Mouse (Mus musculus) 3134 (cell line): Measurements from ENCODE around the gene Bcar3.

Experiments used
- DNase-seq: peaks from one replicate; pipeline ENCODE4 v3.0.0-alpha.2; 2011; ENCODE audit warnings: low spot score; ENCODE audit not compliant: insufficient read length; ENCODE audit errors: extremely low read depth

Bcar3 gene

DNA sequence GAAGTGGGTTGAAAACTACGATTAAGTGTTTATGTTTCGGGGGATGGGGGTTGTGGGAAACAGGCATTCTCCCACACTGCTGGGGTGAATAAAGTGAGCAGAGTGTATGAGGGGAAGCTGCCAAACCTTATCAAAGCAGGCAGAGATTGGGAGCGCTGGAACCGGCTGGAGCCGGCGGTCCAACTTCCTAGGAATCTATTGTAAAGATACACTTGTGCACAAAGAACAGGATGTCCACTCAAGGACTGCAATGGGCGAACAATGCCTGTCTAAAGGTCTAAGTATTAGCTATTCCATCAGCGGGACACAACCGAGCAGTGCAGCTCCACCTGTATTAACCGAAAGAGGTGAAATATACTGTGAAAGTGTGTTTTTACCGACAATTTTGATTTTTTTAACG lies 2.1 kb upstream of the Bcar3 start:
- DNase-seq = no peak

- DNase-seq = no peak
Observed at GRCm38 (mm10) chr3:122292300-122293222, 1.4 kb upstream of the Bcar3 start.

DNA sequence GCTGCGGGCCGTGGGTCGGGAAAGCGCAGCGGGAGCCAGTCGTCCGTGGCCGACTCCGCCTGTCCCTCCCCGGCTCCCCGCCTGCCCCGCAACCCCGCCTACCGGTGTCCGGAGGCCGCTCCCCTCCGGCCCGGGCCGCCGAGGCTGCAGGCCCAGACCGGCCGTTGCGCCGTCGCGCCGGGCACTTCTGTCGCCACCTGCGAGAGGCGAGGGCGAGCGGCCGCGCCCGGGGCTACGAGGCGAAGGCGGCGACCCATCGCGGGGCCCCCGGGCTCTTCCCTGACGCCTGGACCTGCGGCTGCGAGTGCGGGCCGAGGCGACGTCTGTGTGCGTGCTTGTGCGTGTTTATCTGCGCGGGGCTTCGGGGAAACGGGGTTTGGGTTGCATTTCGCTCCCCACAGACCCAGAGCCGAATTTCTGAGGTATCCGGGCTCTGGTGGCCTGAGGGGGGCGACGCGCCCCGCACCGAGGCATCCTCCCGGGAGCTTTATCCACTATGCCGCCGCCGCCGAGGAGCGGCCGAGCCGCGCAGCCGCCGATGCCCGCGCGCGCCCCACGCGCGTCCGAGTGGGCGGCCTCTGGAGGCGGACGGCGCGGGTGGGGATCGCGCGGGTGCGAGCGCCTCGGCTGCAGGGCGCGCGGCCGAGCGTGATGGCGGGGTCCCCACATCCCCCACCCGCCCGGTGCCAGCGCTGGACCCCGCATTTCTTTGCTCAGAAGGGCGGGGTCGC lies 548 bp upstream of the Bcar3 start:
- DNase-seq = peak; percentile 87

DNA sequence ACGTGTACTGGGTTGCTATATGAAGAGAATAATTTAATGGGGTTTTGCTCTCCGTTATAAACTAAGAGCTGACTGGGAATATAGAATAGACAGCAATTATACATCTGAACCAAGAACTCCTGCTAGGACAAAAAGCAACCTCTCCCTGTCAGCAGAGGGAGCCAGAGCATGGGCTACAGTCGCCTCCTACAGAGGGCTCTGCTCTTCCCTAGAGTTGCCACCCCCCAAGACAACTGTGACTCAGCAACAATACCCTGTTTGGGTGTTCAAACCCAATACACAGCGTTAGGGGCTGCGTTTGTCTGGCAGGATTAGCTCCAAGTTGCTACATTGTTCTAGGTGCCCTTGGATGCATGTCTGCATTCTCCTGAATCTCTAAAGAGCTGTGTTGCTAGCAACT lies 1.6 kb downstream of the Bcar3 start:
- peak; percentile 50 for DNase-seq

DNA sequence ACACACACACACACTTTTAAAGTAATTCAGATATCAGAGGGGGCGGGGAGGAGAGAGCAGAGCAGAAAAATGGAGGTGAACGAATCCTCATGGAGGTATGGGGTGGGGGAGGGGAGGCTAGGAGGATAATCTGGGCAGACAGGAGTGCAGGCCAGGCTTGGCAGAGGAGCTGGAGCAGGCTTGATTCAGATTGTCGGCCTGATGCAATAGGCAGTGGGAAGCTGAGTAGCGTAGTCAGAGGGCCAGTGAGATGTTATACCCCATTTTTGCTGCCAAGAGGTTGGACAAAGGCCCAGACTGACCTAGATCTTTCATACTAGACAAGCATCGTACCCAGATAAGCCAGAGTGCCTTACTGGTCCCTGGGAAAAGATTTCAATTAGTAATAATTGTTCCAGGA lies 3.0 kb downstream of the Bcar3 start:
- no peak for DNase-seq

- peak; percentile 45 for DNase-seq
Observed at GRCm38 (mm10) chr3:122300983-122301919, 7.3 kb downstream of the Bcar3 start.

DNA sequence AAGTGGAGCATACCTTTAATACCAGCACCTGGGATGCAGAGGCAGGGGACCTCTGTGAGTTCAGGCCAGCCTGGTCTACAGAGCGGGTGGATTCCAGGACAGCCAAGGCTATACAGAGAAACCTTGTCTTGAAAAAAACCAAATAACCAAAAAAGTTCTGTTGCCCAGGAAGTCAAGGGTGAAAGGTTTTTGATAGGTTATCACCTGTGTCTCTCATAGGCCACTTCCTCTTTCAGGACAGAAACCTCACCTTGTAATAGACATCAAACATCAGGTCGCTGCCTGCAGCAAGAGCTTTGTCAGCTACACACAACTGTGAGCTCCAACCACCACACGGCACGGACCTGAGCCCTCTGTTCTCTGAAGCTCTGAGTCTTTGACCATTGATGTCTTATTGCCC lies 10.6 kb downstream of the Bcar3 start:
- no peak for DNase-seq

GRCm38 (mm10) chr3:122307894-122308671 lies 14.1 kb downstream of the Bcar3 start:
- no peak for DNase-seq

- DNase-seq = no peak
Observed at GRCm38 (mm10) chr3:122308981-122309380, 15.0 kb downstream of the Bcar3 start.

GRCm38 (mm10) chr3:122312078-122312477 lies 18.1 kb downstream of the Bcar3 start:
- no peak for DNase-seq

DNA sequence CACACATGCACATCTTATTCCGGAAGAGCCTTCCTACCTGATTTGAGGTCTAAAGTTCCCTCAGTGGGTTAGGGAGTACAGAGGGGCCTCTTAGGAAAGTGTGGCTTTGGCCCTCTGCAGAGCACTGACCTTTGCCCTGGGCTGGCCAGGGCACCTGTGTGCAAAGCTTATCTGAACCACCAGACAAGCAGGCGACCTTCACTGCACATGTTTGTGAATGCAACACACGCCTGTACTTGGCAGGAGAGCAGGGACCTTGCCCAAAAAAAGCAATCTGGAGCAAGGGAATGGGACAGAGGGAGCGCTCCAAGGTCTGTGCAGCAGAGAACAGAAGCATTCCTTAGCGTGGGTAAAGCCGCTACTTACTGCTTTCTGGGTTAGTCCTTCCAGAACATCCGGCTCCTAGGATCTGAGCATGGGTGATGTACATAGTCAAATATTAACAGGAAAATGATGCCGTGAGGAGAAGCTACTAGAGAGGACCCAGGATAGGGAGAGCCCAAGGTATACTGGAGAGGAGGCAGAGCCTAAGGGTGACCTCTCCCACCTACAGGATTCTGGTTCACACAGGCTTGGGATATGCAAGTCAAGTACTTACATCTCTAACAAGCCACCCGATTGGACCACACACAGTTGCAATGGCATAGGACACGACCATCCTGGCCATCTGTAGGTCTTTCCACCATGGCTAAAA lies 19.1 kb downstream of the Bcar3 start:
- DNase-seq = no peak

- DNase-seq = no peak
Observed at GRCm38 (mm10) chr3:122313936-122314335, 20.0 kb downstream of the Bcar3 start.

DNA sequence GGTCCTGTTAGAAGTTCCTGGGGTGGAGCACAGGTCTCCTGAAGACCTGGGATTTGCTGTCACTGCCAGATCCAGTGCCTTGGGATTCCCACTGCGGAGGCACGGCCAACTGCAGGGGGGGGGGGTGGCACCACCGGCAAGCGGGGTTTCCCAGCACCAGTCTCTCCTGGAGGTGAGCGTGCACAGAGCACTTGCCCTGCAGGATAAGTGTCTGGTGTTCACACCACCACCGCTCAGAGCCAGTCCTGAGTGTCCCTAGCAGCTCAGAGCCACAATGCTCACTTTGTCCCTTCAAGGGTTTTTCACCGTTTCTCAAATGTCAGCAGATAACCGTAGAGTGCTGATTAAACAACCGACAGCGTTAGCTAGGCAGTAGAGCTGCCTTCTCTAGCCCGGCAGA lies 22.7 kb downstream of the Bcar3 start:
- DNase-seq = no peak

GRCm38 (mm10) chr3:122317339-122317738 lies 23.4 kb downstream of the Bcar3 start:
- no peak for DNase-seq

DNA sequence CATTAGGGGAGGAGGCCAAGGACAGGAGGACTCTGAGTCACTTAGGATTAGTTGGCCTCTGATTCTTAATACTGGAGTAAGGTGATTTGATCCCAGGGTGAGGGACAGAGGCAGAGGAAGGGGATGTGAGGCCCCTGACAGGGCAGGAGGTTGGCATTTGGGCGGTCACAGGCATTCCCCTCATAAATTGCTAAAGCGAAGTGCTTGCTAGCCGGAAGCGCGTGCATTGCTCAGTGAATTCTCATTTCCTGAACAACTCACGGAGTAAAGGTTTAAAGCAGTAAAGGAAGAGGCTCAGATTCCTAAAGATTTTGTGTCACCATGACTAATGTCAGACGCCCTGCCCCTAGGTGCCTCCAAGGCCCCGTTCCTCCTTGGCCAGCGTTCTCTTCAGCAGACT lies 28.3 kb downstream of the Bcar3 start:
- peak; percentile 67 for DNase-seq

- no peak for DNase-seq
Observed at GRCm38 (mm10) chr3:122323841-122324240, 29.9 kb downstream of the Bcar3 start.

GRCm38 (mm10) chr3:122324528-122324927 lies 30.6 kb downstream of the Bcar3 start:
- no peak for DNase-seq

DNA sequence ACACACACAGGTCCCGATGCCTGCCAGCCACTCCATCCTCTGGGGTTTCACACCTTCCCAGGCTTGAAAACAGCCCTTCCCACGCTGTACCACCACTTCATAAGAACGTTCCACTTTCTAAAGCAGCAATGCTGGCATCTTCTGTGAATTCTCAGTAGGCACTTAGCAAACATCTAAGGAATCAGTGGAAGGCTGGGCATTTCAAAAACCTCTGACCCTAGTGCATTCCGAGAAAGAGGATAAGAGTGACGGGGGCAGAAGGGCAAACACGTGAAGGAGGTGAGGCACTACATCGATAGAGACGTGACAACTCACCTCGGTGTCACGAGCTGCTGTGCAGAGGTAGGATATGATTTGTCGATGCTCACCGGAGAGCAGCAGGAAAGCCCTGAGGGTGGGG lies 36.5 kb downstream of the Bcar3 start:
- DNase-seq = no peak

DNA sequence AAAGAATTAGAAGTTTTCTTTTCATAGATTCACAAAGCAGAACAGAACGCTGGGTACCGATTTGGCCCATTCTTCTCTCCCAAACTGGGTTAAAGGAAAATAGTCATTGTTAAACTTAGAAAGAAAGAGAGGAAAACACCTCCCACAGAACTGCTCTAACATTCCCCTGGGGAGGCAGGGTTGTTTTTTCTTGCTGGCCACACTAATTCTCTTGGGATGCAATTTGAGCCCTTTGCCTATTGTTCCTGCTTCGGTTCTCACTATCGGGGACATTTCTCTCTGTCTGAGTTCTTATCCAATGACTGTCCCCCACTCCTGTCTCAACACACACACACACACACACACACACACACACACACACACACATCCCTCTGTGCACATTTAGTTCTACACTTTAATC lies 39.6 kb downstream of the Bcar3 start:
- no peak for DNase-seq
